Mouse (Mus musculus) intestine, embryonic 14.5 days (tissue): ENCODE measurements around the gene Ccdc96. TPM values are rescaled to one million over a fixed set of nuclear protein-coding genes. Genes with fewer than 3 reads are reported as not detected.

Source experiments
- ATAC-seq: fragments of 200-750 bp; cut with Nextera tagmentation; replicated peaks from 2 replicates; pipeline ENCODE4 v1.8.0; 2017; ENCODE audit warnings: low read depth, moderate number of reproducible peaks, moderate TSS enrichment, moderate library complexity; ENCODE audit not compliant: low FRiP score, low TSS enrichment
- DNase-seq: peaks from one replicate; pipeline ENCODE4 v3.0.0-alpha.2; 2018; ENCODE audit warnings: low spot score
- H3K27ac ChIP-seq: fragments of 300-500 bp; sonication (generic); 2 replicates; pipeline ENCODE4 v1.5.1; 2014; ENCODE audit warnings: low read depth, mild to moderate bottlenecking, control low read depth
- H3K27me3 ChIP-seq: fragments of 300-500 bp; sonication (generic); replicated peaks from 2 replicates; pipeline ENCODE4 v1.6.1; 2014; ENCODE audit warnings: low read length, control low read depth; ENCODE audit not compliant: control insufficient read depth, insufficient read depth
- H3K36me3 ChIP-seq: fragments of 300-500 bp; sonication (generic); 2 replicates; pipeline ENCODE4 v1.6.1; 2014; ENCODE audit warnings: low read length, control low read depth; ENCODE audit not compliant: control insufficient read depth, insufficient read depth
- H3K4me1 ChIP-seq: fragments of 300-500 bp; sonication (generic); replicated peaks from 2 replicates; pipeline ENCODE4 v1.6.1; 2014; ENCODE audit warnings: low read length, control low read depth, mixed read lengths; ENCODE audit not compliant: control insufficient read depth, insufficient read depth
- H3K4me2 ChIP-seq: fragments of 300-500 bp; sonication (generic); 2 replicates; pipeline ENCODE4 v1.6.1; 2014; ENCODE audit warnings: low read length
- H3K4me3 ChIP-seq: fragments of 300-500 bp; sonication (generic); 2 replicates; pipeline ENCODE4 v1.5.1; 2014; ENCODE audit warnings: low read depth, low read length, control low read depth, mixed read lengths
- H3K9ac ChIP-seq: fragments of 300-500 bp; sonication (generic); 2 replicates; pipeline ENCODE4 v1.6.1; 2014; ENCODE audit warnings: mild to moderate bottlenecking, low read length
- H3K9me3 ChIP-seq: fragments of 300-500 bp; sonication (generic); 2 replicates; pipeline ENCODE4 v1.6.1; 2016; ENCODE audit warnings: low read length, control low read depth; ENCODE audit not compliant: control insufficient read depth
- WGBS: fragments of 180-500 bp; shearing (Covaris S2); extraction: QIAGEN DNeasy Blood & Tissue Kit; methylation state at CpG from one replicate; pipeline ENCODE4 v1.1.7; 2014; 5-methylcytosine and 5-hydroxymethylcytosine counted together
- polyA plus RNA-seq: library from polyadenylated mRNA; unstranded; fragments of >200 nt; fragmentation: Nextera tagmentation; extraction: Ambion mirVana; gene quantifications from 2 replicates; pipeline ENCODE4 v1.2.1, GENCODE M21; 2014

The Ccdc96 gene
- polyA plus RNA-seq, 1 experiment from 2014 or later: 0.27 TPM

DNA sequence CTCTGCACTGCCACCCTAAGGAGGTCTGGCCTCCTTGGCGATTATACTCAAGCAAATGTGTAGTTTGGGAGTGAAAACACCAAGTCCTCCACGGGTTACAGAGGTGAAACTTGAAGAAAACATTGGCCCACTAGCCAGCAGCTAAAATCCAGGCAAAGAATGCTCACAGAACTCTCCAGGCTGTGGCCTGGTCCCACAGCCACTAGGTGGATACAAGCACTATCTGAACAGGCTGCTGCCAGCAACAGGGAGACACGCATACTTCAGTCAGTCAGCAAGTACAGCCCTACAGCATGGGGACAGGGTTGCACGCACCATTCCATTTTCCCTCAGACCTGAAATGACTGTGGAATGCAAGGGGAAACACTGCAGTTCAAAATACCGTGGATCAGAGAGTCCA, 41.9 kb downstream of the Ccdc96 start:
- Histone ChIP-seq H3K4me3 (no peak overlapping the region), H3K9me3 (no peaks in the 10 kb centered on the region), H3K36me3 (peaks cover 26% of the 10 kb centered on the region), H3K9ac (no peak overlapping the region), H3K27ac (no peak overlapping the region), H3K27me3 (no peaks in the 10 kb centered on the region), H3K4me1 (peaks cover 11% of the 10 kb centered on the region), H3K4me2 (no peak overlapping the region)
- 83% methylated on average over 5 of the region's 5 CpGs for WGBS
- no peak for DNase-seq
- ATAC-seq: no peak

DNA sequence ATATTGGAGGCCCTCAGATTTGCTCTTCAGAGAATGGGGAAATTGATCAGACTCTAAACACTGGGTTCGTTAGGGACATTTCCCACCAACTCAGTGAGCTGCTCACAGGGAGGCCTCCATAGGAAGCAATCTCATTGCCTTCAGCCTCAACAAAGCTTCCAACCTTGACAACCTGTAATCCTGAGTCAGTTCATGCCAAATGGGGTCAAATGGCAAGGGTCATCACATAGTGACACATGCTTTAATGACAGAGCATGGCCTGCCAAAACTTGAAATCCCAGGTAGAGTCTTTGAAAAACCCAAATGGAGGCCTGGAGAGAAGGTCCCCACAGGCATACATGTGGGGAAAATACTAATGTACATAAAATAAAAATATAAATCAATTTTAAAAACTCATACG, 42.5 kb downstream of the Ccdc96 start:
- H3K4me1 ChIP-seq: peaks cover 11% of the 10 kb centered on the region
- ATAC-seq: no peak
- H3K36me3 ChIP-seq: peaks cover 20% of the 10 kb centered on the region
- no peak overlapping the region for H3K9ac ChIP-seq
- H3K9me3 ChIP-seq: no peaks in the 10 kb centered on the region
- DNase-seq: no peak
- no peak overlapping the region for H3K4me2 ChIP-seq
- no peak overlapping the region for H3K27ac ChIP-seq
- no peaks in the 10 kb centered on the region for H3K27me3 ChIP-seq
- H3K4me3 ChIP-seq: no peak overlapping the region
- WGBS: 81% methylated on average over 2 of the region's 2 CpGs

- Histone ChIP-seq H3K36me3 (0 out of 2 replicates have a peak, but pooled peaks cover 4% of the 10 kb centered on the region), H3K9ac (peak overlapping the region; percentile 85), H3K4me1 (peaks cover 11% of the 10 kb centered on the region), H3K9me3 (no peaks in the 10 kb centered on the region), H3K27me3 (no peaks in the 10 kb centered on the region), H3K27ac (peak overlapping the region; percentile 68; the same call in 1 of the 2 replicates), H3K4me3 (peak overlapping the region; percentile 90), H3K4me2 (peak overlapping the region; percentile 91)
- DNase-seq: no peak
- WGBS: 3% methylated on average over 5 of the region's 5 CpGs
- ATAC-seq: no peak
Observed at GRCm38 (mm10) chr5:36529698-36530097, 45.3 kb downstream of the Ccdc96 start.

DNA sequence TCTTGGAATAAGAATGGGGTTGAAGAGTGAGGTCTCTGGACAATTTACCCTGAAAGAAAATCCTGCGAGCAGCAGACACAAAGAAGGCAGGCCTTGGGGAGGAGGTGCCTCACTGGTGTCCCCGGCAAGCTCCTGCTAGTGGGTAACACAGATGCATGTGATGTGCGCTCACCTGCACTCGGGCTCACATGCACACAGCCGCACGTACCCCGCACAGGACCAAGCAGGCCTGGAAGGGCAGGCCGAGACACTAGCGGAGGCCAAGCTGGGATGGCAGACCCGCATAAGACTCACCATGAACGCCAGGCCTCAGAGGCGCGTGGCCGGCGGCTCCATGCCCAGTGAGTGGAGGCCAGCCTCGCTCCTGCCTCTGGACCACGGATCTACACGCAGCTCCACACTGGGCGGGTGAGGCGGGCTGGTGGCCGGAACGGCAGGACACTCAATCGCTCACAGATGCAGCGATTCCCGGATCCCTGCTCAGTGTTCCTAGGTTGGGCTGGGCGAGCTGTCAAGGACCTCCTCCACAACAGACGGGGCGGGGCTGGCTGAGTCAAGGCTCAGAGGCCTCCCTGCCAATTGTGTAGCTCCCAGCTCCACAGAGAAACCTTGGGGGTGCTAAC, 45.9 kb downstream of the Ccdc96 start:
- under 1% methylated on average over 28 of the region's 28 CpGs for WGBS
- DNase-seq: peak; percentile 94
- Histone ChIP-seq H3K4me3 (peak overlapping the region; percentile 90), H3K9ac (peak overlapping the region; percentile 85), H3K27ac (peak overlapping the region; percentile 68; the same call in 1 of the 2 replicates), H3K27me3 (no peaks in the 10 kb centered on the region), H3K36me3 (0 out of 2 replicates have a peak, but pooled peaks cover 4% of the 10 kb centered on the region), H3K9me3 (no peaks in the 10 kb centered on the region), H3K4me2 (peak overlapping the region; percentile 91), H3K4me1 (peaks cover 11% of the 10 kb centered on the region)
- peak; percentile 96 for ATAC-seq

DNA sequence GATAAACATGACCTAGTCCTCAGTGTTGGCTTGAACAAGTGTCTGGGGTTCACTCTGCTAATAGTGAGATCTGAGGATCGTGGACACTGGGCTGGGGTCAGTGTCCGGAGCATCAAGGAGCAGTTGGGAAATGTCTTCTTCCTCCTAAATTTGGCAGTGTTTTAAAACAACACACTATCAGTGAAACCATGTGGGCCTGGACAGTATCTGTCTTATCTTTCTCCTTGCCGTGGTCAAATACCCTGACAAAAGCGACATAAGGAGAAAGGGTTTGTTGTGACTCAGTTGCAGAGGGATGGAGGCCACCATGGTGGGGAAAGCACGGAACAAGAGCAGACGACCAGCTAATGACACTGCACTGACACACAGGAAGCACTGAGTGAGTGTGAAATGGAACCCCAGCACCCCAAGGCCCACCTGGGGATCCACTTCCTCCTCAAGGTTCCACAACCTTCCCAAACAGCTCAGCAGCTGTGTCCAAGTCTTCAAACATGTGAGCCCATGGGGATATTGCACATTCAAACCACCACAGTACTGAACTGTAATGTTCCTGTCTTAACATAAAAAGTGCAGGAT, 50.2 kb downstream of the Ccdc96 start:
- no peak overlapping the region for H3K27ac ChIP-seq
- no peaks in the 10 kb centered on the region for H3K9me3 ChIP-seq
- no peaks in the 10 kb centered on the region for H3K36me3 ChIP-seq
- peaks cover 1% of the 10 kb centered on the region; the same call in 1 of the 2 replicates for H3K4me1 ChIP-seq
- no peak overlapping the region for H3K4me2 ChIP-seq
- no peak for DNase-seq
- H3K9ac ChIP-seq: no peak overlapping the region
- ATAC-seq: no peak
- 70% methylated on average over 6 of the region's 6 CpGs for WGBS
- no peak overlapping the region for H3K4me3 ChIP-seq
- H3K27me3 ChIP-seq: no peaks in the 10 kb centered on the region

GRCm38 (mm10) chr5:36535438-36536176, 51.2 kb downstream of the Ccdc96 start:
- WGBS: 76% methylated on average over 6 of the region's 6 CpGs
- H3K9ac ChIP-seq: no peak overlapping the region
- no peak overlapping the region for H3K4me3 ChIP-seq
- no peaks in the 10 kb centered on the region for H3K4me1 ChIP-seq
- H3K27ac ChIP-seq: no peak overlapping the region
- H3K27me3 ChIP-seq: no peaks in the 10 kb centered on the region
- no peaks in the 10 kb centered on the region for H3K9me3 ChIP-seq
- no peaks in the 10 kb centered on the region for H3K36me3 ChIP-seq
- H3K4me2 ChIP-seq: no peak overlapping the region
- DNase-seq: no peak
- ATAC-seq: no peak

- Histone ChIP-seq H3K4me2 (no peak overlapping the region), H3K27ac (no peak overlapping the region), H3K36me3 (no peaks in the 10 kb centered on the region), H3K4me1 (no peaks in the 10 kb centered on the region), H3K27me3 (no peaks in the 10 kb centered on the region), H3K4me3 (no peak overlapping the region), H3K9ac (no peak overlapping the region), H3K9me3 (no peaks in the 10 kb centered on the region)
- WGBS: 87% methylated on average over 3 of the region's 3 CpGs
- DNase-seq (no peak), ATAC-seq (no peak)
Observed at GRCm38 (mm10) chr5:36536424-36536823, 52.0 kb downstream of the Ccdc96 start.
